ENCODE assay signal across 9 mouse cellular contexts in the genomic region with DNA sequence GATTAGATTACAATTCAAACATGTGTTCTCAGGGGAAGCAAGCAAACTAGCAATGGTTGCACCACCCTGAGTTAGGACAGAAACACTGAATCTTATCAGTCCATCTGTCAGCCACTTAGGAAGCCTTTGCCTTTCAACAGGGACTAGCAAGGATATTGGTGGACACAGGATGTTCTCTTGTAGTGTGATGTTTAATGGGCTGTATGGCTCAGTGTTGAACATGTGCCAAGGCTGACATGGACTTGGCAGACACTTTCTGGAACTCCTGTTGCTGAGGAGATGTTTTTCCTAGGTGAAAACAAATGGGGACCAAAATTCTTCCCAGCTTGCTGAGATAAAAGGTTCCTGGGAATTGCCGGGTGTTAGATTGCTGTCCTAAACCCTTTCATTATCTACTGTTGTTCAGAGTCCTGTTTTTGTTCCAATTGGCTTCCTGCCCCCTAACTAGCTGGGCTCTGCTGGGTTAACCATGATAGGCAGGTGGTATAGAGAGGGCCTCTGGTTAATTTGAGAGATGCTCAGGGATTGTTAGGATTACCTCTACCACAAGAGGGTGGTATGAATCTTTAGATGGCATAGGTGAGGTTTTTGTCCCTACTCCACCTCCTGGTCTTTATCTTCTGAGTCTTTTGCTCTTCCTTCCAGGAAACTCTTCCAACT.
A peak's percentile ranks its signal among the peaks of the same experiment; 100 is the strongest.
DNase-seq lines count a peak whose midpoint lies in the region; ATAC-seq lines count a peak whose summit lies in the region.
"Had no signal": no experiment of that assay in that cellular context is flagged by ENCODE, and none has a peak within 500 bp of the region (broad histone marks: within the 10 kb centered on the region; RNA-seq: fewer than 3 reads in every experiment).

No protein-coding gene starts in this region.

- H3K4me1 ChIP-seq in heart, embryonic 10.5 days = no peaks in the 10 kb centered on the region
- no peaks in the 10 kb centered on the region for H3K4me1 ChIP-seq in hindbrain, embryonic 14.5 days (replicated peaks; ENCODE audit: control insufficient read depth, insufficient read depth, low read length)

- whole genome bisulfite sequencing in heart, embryonic 10.5 days = 27% methylated on average over 1 of the region's 1 CpGs
- WGBS in hindbrain, embryonic 14.5 days = 36% methylated on average over 1 of the region's 1 CpGs

- H3K27me3 ChIP-seq in heart, embryonic 10.5 days (ENCODE audit: insufficient read depth, poor library complexity, severe bottlenecking) = no peaks in the 10 kb centered on the region
- H3K27me3 ChIP-seq in hindbrain, embryonic 14.5 days (ENCODE audit: control insufficient read depth, insufficient read depth, low read length) = no peaks in the 10 kb centered on the region

- H3K4me2 ChIP-seq in hindbrain, embryonic 14.5 days (replicated peaks) = no peak overlapping the region

- peak; percentile 9 for DNase-seq in heart, postnatal 4 days
- DNase-seq in heart, embryonic 10.5 days (ENCODE audit: low spot score) = no peak
- DNase-seq in A20 (ENCODE audit: low read depth, low spot score) = peak; percentile 10
- peak; percentile 6 for DNase-seq in adipocyte (ENCODE audit: low spot score)
- DNase-seq in hindbrain, embryonic 14.5 days (ENCODE audit: low spot score) = peak; percentile 52
- DNase-seq in urinary bladder, postnatal 10 days (ENCODE audit: low spot score) = no peak
- no peak for DNase-seq in urinary bladder, postnatal 4 days (ENCODE audit: low spot score in 2 of 2)
- no peak for DNase-seq in B cell, adult 2 months

- ATAC-seq in hindbrain, embryonic 14.5 days (ENCODE audit: low FRiP score) = peak; percentile 75; the same call in 1 of the 2 replicates

- no peak overlapping the region for H3K9ac ChIP-seq in hindbrain, embryonic 14.5 days

- no peak overlapping the region for H3K4me3 ChIP-seq in heart, embryonic 10.5 days
- H3K4me3 ChIP-seq in hindbrain, embryonic 14.5 days (replicated peaks; ENCODE audit: low read length) = no peak overlapping the region
- H3K4me3 ChIP-seq: erythroblast, embryonic 14.5 days had no signal

- no peak overlapping the region for H3K27ac ChIP-seq in heart, embryonic 10.5 days
- H3K27ac ChIP-seq in hindbrain, embryonic 14.5 days = no peak overlapping the region

- no peaks in the 10 kb centered on the region for H3K36me3 ChIP-seq in heart, embryonic 10.5 days
- no peaks in the 10 kb centered on the region for H3K36me3 ChIP-seq in hindbrain, embryonic 14.5 days (replicated peaks; ENCODE audit: control insufficient read depth, insufficient read depth)

- no peaks in the 10 kb centered on the region for H3K9me3 ChIP-seq in heart, embryonic 10.5 days
- H3K9me3 ChIP-seq in hindbrain, embryonic 14.5 days (ENCODE audit: control insufficient read depth, low read length) = no peaks in the 10 kb centered on the region

Comparison
In these comparisons a context has a peak if more than half of its experiments do, and no peak if none do; other contexts are left out.
1. DNase-seq: peak in heart, postnatal 4 days (single experiment), A20 (single experiment), adipocyte (single experiment) and hindbrain, embryonic 14.5 days (single experiment); none in heart, embryonic 10.5 days (single experiment), urinary bladder, postnatal 10 days (single experiment), urinary bladder, postnatal 4 days (0 of 2) and B cell, adult 2 months (0 of 2).